Mouse (Mus musculus) ZHBTc4 (cell line): ENCODE results near the gene Parm1.

Experiments
- DNase-seq: peaks from one replicate; pipeline ENCODE4 v3.0.0-alpha.2; 2011; ENCODE audit warnings: low read depth, low spot score

The Parm1 gene

GRCm38 (mm10) chr5:91574211-91574610 is 56.8 kb downstream of the Parm1 start:
- DNase-seq, result no peak

GRCm38 (mm10) chr5:91578924-91579323 is 61.5 kb downstream of the Parm1 start:
- DNase-seq, result no peak

DNA sequence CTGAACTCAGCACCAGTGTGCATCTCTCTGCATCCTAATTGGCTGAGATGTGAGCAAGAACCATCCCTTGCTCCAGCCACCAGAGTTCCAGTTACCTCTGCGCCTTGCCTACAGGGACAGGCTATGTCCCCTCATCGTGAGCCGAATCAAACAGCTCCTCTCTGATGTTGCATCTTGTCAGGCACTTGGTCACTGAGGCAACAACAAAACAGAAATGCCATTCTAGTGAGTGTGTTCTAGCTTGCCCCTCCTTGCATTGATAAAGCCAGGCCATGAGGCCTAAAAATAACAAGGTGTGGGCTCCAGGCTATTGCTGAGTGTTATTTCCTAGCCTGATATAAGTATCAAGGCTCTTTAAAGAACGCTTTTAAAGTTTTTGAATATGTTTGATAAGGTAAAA is 64.4 kb downstream of the Parm1 start:
- DNase-seq, result no peak

DNA sequence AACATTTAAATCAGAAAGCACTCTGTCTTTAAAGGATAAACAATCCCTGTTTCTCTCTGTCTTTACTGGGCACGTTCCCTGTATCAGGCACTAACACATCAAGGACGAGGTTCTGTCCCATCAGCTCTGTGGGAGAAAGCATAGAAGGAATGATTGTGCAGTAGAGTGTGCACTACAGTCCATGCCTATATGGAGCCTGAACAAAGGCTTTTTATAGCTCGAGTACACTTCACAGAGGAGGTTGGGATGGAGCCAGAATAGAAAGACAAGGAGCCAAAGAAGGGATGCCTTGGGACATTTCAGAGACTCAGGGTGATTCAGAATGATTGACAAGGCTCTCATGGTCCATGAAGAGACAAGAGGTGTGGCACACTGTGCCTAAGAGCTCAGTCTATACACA is 68.8 kb downstream of the Parm1 start:
- no peak for DNase-seq

GRCm38 (mm10) chr5:91594083-91594482 is 76.7 kb downstream of the Parm1 start:
- DNase-seq, result no peak

DNA sequence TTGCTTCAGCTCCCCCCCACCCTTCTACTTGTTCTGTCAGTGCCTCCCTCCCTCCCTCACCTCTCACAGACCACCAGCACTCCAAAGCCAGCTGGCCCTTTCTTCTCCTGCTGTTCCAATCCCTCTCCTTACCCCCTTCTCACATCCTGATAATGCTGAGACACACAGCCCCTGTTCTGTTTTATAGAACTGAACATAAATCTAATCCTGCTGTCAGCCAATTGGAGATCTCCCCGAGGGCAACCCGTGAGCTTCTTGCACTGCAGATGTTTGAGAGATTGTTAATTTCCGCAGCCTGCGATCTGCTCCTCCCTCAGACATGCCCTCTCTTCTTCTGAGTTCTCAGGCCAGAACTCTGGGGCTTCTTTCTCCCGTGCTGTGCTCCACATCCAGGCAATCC is 79.8 kb downstream of the Parm1 start:
- DNase-seq, result no peak

DNA sequence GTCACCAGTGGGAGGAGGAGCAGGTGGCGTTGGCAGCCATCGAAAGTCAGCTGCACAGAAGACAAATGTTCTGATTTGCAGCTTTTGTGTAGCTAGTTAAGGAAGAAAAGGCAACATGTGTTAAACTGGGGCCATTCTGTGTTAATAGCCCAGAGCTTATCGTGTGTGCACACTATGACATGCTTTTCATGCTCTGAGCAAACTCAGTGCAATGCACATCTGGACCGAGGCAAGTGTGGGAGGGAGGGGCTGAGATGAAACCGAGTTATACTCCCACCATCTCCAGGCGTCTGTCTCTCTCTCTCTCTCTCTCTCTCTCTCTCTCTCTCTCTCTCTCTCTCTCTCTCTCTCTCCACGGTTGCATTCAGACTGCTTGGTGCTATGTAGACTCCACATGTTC is 82.4 kb downstream of the Parm1 start:
- DNase-seq, result no peak

GRCm38 (mm10) chr5:91603347-91603746 is 85.9 kb downstream of the Parm1 start:
- no peak for DNase-seq

DNA sequence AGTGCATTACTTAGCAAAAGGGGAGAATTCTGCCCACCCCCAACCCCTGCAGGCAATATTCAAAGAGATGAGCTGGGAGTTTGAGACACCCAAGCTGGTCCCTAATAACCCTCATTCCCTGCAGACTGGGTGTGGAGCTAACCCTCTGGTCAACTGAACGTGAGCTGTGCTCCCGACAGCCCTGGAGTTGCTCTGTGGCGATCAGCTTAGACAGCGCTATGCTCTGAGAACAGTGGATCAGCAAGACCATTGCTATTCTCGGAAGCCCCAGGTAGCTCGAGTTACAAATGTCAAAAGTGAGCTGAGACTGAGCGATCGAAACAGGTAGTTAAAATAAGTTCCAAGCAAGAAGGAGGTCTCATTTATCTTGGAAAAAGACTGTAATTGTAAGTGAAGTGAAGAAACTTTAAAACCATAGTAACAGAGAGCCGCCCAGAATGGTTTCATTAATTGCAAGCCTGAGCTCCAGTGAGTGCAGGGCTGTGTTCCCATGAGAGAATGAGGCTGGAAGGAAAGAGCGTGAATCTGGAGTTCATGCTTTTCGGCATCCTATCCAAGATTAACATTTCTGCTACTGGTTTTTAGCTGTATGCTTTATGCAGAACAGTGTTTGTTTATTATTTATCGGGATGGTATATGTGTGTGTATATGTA is 86.5 kb downstream of the Parm1 start:
- DNase-seq, result no peak

GRCm38 (mm10) chr5:91607234-91607633 is 89.8 kb downstream of the Parm1 start:
- no peak for DNase-seq

DNA sequence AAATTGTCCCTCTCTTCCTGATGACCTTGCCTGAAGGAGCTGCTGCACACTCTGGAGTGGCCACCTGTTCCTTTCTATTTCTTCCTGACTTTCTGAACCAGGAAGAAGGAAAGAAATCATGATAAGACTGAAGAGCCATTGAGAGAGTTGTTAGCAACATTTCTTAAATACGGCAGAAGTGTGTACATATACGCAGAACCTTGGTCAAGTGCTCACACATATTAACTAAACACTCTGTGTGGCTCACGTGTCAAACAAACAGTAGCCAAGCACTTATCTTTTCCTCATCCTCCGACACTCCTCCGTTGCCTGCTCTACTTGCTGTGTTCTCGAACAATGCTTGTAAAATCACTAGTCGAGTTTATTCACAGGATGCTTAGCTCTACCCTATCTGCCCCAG is 90.4 kb downstream of the Parm1 start:
- DNase-seq, result no peak

DNA sequence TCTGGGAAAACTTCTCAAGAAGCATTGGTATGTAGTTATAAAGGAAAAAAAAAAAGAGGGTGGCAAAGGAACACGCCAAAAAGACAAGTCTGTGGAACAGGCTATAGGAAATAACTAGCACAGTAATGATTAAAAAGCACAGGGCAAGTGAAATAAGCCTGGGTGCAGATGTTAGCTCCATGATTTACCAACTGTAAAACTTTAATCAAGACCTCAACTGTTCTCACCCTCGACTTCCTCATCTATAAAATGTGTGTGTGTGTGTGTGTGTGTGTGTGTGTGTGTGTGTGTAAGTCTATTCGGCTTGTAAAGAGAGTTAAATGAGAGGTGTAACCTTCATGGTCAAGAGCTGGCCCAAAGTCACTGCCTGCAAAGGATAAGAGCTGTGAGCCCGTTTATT is 91.6 kb downstream of the Parm1 start:
- no peak for DNase-seq

DNA sequence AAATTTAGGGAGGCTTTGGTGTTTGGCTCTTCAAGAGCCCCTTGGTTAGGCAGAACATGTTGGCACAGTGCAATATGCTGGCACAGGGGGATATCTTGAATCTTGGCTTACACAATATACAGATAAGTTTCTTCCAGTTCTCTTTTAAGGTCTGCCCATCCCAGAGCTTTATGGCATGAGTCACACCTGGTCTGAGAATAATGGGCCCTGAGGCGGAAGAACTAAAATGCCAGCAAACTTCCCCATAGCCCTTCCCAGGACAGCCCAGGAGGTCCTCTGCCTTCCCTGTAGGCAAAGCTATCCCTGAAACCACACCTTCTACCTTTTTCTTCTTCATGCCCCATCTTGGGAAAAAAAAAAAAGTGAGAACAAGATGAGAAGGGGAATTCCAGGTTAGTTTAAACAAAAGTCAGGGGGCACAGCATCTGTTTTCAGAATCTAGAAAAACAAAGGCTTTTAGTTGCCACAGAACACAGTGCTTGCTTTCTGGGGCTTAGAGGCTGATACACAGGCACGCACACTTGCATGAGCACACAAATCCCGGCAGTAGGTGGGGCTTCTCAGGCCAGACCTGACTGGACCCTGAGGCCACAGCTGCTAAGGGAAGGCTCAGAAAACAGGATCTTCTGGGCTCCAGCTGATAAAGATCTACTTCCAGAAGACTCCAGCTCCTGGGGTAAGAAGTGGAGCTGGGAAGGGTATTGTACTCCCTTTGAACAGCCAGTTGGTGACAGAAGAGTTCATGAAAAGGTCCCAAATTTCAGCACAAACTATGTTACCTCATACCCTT is 92.3 kb downstream of the Parm1 start:
- no peak for DNase-seq

GRCm38 (mm10) chr5:91610499-91610898 is 93.1 kb downstream of the Parm1 start:
- DNase-seq, result no peak

DNA sequence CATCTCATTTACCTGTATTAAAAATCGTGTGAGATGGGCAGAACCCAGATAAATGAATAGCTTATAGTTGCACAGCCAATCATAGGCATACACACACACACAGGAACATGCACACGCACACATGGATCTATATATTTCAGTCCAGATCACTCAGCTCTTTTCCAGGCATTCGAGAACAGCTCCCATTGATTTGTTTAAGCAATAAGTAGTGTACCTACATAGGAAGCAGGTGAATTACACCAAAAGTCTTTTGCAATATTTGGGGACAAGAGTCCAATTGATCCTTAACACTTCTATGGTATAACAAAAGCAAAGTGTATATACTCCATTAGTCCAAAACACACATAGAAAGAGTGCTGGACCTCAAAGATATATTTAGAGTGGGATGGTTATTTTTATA is 94.2 kb downstream of the Parm1 start:
- no peak for DNase-seq

DNA sequence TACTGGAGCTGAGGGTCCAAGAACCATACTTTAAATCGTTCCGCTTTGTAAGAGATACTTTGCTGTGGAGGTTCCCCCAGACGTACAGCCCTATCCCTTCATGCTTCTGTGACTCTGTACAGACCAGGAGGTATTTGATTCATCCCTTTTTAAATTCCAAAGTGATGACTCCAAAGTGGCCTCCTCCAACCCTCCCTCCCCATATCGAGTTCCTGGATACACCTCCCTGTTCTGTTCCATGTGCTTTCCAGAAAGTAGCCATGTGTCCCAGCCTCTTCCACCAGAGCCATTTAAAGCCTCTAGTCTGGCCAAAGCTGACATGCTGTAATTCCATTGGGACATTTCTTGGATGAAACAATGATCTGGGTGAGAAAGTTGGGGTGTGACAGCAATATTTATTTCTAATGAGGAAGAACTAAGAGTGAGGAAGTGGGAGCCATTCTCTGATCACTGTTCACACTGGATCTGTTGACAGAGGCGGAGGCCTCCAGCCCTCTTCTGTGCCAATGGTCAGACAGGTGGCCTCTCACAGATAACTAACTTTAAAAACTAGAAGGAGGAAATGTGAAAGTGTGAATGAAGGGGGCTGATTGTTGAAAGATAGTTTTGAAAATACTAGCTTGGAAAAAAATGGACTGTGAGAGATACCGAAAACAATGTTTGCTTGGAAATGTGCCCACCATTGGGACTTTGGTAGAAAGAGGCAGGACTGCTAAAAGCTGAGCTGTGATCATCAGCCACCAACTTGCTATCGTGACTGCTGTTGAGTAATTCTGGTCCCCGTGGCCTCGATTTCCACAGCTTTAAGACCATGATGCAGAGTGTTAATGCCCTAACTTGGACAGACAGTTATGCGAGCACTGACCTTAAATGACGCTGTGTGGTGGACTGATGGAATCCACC is 100.2 kb downstream of the Parm1 start:
- DNase-seq, result no peak

DNA sequence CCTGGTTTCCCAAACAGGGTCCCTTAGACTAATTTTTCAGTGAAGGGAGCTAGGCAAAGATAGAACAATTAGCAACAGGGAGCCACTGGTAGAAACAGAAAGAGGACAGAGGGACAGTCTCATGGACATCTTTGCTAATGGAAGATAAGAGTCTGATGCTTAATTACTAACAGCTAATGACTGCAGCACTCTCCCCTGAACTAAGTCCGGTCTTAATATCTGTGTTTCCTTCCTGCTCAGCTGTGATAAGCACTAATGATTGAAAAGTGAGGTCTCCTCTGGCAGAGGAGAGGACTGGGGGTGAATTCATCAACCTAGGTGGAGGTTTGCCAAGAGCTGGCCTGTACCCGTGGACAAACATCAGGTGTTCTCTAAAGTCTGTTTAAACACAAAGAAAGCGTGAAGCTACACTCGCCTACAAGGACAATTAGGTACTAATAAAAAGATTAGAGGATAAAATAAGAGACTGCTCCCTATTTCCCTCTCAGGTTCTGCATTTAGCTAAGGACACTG is 101.3 kb downstream of the Parm1 start:
- DNase-seq, result no peak

DNA sequence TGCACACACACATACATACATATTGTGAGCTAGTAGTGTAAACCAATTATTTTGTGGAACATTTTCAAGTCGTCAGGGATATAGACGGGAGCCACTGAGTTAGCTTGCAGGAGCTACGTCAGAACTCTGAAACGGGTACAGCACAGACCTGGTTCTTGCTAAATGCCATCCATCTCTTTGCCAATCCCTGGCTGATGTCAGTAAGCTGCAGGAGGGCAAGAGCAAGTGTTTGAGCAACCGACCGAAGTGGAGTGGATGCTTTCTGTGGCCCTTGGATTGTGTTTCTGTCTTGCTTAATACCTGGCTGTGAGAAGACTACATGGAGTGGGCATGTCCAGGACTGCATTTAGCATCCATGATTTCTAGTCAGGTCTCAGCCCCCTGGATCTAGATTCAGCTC is 103.8 kb downstream of the Parm1 start:
- DNase-seq, result no peak

- DNase-seq, result no peak
Observed at GRCm38 (mm10) chr5:91626823-91627222, 109.4 kb downstream of the Parm1 start.

DNA sequence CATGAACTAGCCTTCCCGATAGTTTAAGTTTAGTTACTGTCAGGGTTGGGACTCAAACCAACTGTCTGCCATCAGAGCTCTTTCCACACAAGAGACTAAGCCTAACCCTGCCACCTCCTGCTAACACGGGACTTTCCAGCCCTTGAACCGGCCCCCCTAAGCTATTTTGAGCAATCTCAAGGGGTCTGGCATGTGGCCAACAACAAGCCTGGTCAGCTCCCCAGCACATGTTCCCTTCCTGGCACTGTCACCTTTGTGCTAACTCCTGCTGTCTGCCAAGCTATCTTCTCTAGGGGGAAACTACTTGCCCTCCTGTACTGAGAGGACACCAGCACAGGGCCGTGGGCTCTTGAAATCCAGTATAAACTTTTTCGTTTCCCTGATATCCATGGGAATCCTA is 112.1 kb downstream of the Parm1 start:
- no peak for DNase-seq

DNA sequence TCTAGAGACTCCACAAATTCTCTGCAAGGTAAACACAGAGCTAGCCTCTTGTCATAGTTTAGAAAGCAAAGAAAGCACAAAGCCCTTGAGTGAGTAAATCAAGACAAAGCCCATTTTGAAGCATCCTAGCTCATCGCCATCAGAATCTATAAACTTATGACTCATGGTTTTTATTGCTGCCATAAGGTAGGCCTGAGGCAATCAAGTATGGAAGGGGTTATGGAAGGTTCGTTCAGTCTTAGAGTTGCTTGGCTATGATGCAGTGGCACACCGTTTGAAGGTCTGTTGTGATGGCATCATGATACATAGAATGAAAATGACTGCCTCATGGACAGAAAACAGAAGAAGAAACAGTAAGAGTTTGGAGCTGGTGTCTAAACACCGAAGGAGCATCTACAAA is 133.9 kb downstream of the Parm1 start:
- DNase-seq, result no peak
